In the genomic region with DNA sequence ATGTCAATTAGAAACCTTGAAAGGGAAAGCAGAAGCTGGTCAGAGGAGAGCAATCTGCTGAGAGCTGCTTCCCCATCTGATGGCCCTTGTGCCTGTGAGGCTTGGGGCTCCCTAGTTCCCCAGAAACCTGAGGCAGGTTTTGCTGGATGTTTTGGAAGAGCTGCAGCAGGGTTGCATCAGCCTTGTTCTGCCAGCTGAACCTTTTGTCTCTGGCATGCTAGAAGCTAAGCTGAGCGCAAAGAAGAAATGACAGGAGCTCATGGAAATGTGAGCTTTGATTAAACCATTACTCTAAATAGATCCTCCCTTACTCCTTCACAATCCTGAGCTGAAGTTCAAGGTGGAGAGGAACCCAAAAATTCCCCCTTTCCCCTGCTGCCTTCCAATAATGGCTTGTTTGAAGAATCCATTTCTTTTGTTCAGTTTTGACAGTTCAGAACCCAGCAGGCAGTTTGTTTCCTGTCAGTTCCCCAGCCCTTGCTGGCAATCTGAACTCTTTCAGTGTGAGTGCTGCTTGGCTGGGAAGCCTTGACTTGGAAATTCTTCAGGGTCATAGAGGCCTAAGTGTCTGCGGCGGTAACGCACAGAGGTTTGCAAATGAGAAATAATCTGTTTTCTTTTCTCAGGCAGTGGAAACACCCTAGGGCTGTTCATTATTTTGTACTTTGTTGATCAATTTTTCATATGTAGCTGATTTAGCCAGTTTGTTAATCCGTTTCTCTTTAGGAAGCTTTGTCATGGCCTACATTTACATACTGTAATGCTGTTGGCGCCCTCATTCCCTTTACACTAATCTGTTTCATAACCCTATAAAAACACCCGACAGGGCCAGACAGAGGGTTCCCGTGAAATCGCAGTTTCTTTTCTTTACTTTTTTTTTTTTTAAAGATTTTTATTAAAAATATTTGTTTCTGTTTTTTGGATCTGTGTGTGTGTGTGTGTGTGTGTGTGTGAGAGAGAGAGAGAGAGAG, we compare ENCODE assay signal across 11 mouse cellular contexts.
DNase-seq lines count a peak whose midpoint lies in the region; ATAC-seq and TF ChIP-seq lines count a peak whose summit lies in the region.
"Had no signal": no experiment of that assay in that cellular context is flagged by ENCODE, and none has a peak within 500 bp of the region (broad histone marks: within the 10 kb centered on the region; RNA-seq: fewer than 3 reads in every experiment).

No protein-coding gene starts in this region.

- WGBS in lung, embryonic 15.5 days: 54% methylated on average over 9 of the region's 9 CpGs
- WGBS in lung, postnatal 0 days: 54% methylated on average over 9 of the region's 9 CpGs
- WGBS in forebrain, embryonic 16.5 days: 23% methylated on average over 9 of the region's 9 CpGs
- 77% methylated on average over 9 of the region's 9 CpGs for WGBS in liver, postnatal 0 days (ENCODE audit: insufficient replicate concordance)

- no peak overlapping the region for H3K4me3 ChIP-seq in lung, embryonic 15.5 days
- no peak overlapping the region for H3K4me3 ChIP-seq in lung, postnatal 0 days (ENCODE audit: low read depth, low read length)
- no peak overlapping the region for H3K4me3 ChIP-seq in forebrain, embryonic 16.5 days (replicated peaks; ENCODE audit: low read length)
- no peak overlapping the region for H3K4me3 ChIP-seq in liver, postnatal 0 days (ENCODE audit: low read depth, low read length)
- H3K4me3 ChIP-seq: heart, embryonic 15.5 days; liver, embryonic 12.5 days; neural tube, embryonic 12.5 days had no signal

- H3K27ac ChIP-seq in lung, embryonic 15.5 days: peak overlapping the region; percentile 49
- no peak overlapping the region for H3K27ac ChIP-seq in lung, postnatal 0 days (ENCODE audit: low read length)
- peak overlapping the region; percentile 58; the same call in 1 of the 2 replicates for H3K27ac ChIP-seq in forebrain, embryonic 16.5 days (ENCODE audit: low read length)
- no peak overlapping the region for H3K27ac ChIP-seq in liver, postnatal 0 days (ENCODE audit: low read depth)
- H3K27ac ChIP-seq: heart, embryonic 15.5 days; liver, embryonic 12.5 days; neural tube, embryonic 12.5 days had no signal

- no peaks in the 10 kb centered on the region for H3K9me3 ChIP-seq in lung, embryonic 15.5 days
- no peaks in the 10 kb centered on the region for H3K9me3 ChIP-seq in lung, postnatal 0 days (ENCODE audit: low read length)
- H3K9me3 ChIP-seq in forebrain, embryonic 16.5 days (ENCODE audit: control insufficient read depth, low read length): no peaks in the 10 kb centered on the region
- no peaks in the 10 kb centered on the region for H3K9me3 ChIP-seq in liver, postnatal 0 days (ENCODE audit: low read length)
- H3K9me3 ChIP-seq: heart, embryonic 15.5 days; liver, embryonic 12.5 days; neural tube, embryonic 12.5 days had no signal

- peak; percentile 38 to 48 for DNase-seq in cerebellum, postnatal 10 days
- no peak for DNase-seq in cerebellum, adult 11-12 months
- no peak for DNase-seq in lung, postnatal 0 days (ENCODE audit: low spot score)
- DNase-seq in ovary, postnatal 36 days (ENCODE audit: low spot score): peak; percentile 21
- no peak for DNase-seq in liver, postnatal 0 days

- no peak overlapping the region for H3K9ac ChIP-seq in lung, embryonic 15.5 days
- H3K9ac ChIP-seq in lung, postnatal 0 days (replicated peaks; ENCODE audit: low read depth): no peak overlapping the region
- no peak overlapping the region for H3K9ac ChIP-seq in forebrain, embryonic 16.5 days (replicated peaks; ENCODE audit: low read depth, low read length)
- H3K9ac ChIP-seq in liver, postnatal 0 days (replicated peaks): no peak overlapping the region
- H3K9ac ChIP-seq: heart, embryonic 15.5 days; liver, embryonic 12.5 days; neural tube, embryonic 12.5 days had no signal

- no peak for TF ChIP-seq CTCF in lung, postnatal 0 days (IDR thresholded peaks at IDR 0.05)
- TF ChIP-seq CTCF in liver, postnatal 0 days (IDR thresholded peaks at IDR 0.05; ENCODE audit: low read depth): no peak

- H3K36me3 ChIP-seq in lung, embryonic 15.5 days: no peaks in the 10 kb centered on the region
- no peaks in the 10 kb centered on the region for H3K36me3 ChIP-seq in lung, postnatal 0 days (ENCODE audit: insufficient read depth, low read length)
- H3K36me3 ChIP-seq in forebrain, embryonic 16.5 days (ENCODE audit: control insufficient read depth, insufficient read depth): no peaks in the 10 kb centered on the region
- H3K36me3 ChIP-seq in liver, postnatal 0 days (replicated peaks; ENCODE audit: insufficient read depth, low read length): no peaks in the 10 kb centered on the region
- H3K36me3 ChIP-seq: heart, embryonic 15.5 days; liver, embryonic 12.5 days; neural tube, embryonic 12.5 days had no signal

- H3K4me2 ChIP-seq in lung, embryonic 15.5 days: no peak overlapping the region
- H3K4me2 ChIP-seq in lung, postnatal 0 days (replicated peaks; ENCODE audit: low read depth, low read length): no peak overlapping the region
- no peak overlapping the region for H3K4me2 ChIP-seq in forebrain, embryonic 16.5 days (ENCODE audit: low read length)
- H3K4me2 ChIP-seq in liver, postnatal 0 days (ENCODE audit: low read depth, low read length): no peak overlapping the region
- H3K4me2 ChIP-seq: heart, embryonic 15.5 days; liver, embryonic 12.5 days; neural tube, embryonic 12.5 days had no signal

- 0 out of 2 replicates have a peak, but pooled peaks cover 3% of the 10 kb centered on the region for H3K4me1 ChIP-seq in lung, embryonic 15.5 days
- H3K4me1 ChIP-seq in lung, postnatal 0 days (ENCODE audit: insufficient read depth, low read depth, low read length): no peaks in the 10 kb centered on the region
- peaks cover 16% of the 10 kb centered on the region for H3K4me1 ChIP-seq in forebrain, embryonic 16.5 days (replicated peaks; ENCODE audit: control insufficient read depth, insufficient read depth, low read length)
- H3K4me1 ChIP-seq in liver, postnatal 0 days (ENCODE audit: insufficient read depth): no peaks in the 10 kb centered on the region
- H3K4me1 ChIP-seq: heart, embryonic 15.5 days; liver, embryonic 12.5 days; neural tube, embryonic 12.5 days had no signal

- no peaks in the 10 kb centered on the region for H3K27me3 ChIP-seq in lung, embryonic 15.5 days
- no peaks in the 10 kb centered on the region for H3K27me3 ChIP-seq in lung, postnatal 0 days (replicated peaks; ENCODE audit: insufficient read depth, low read length)
- no peaks in the 10 kb centered on the region for H3K27me3 ChIP-seq in forebrain, embryonic 16.5 days (replicated peaks; ENCODE audit: control insufficient read depth, insufficient read depth, low read length)
- no peaks in the 10 kb centered on the region for H3K27me3 ChIP-seq in liver, postnatal 0 days (ENCODE audit: insufficient read depth, low read length)
- H3K27me3 ChIP-seq: heart, embryonic 15.5 days; liver, embryonic 12.5 days; neural tube, embryonic 12.5 days had no signal

- TF ChIP-seq EP300 in lung, postnatal 0 days (IDR thresholded peaks at IDR 0.05): no peak
- TF ChIP-seq EP300 in liver, postnatal 0 days (IDR thresholded peaks at IDR 0.05; ENCODE audit: low read depth): no peak

- ATAC-seq in lung, embryonic 15.5 days (ENCODE audit: borderline replicate concordance, extremely low read depth, low FRiP score, low TSS enrichment): no peak
- ATAC-seq in lung, postnatal 0 days: no peak
- ATAC-seq in forebrain, embryonic 16.5 days: peak; percentile 78
- ATAC-seq in megakaryocyte progenitor cell, adult 5-6 weeks (replicated peaks; ENCODE audit: poor library complexity): no peak
- no peak for ATAC-seq in liver, postnatal 0 days
- ATAC-seq: liver, embryonic 12.5 days had no signal

Comparison
In these comparisons a context has a peak if more than half of its experiments do, and no peak if none do; other contexts are left out.
1. DNase-seq: peak in cerebellum, postnatal 10 days (2 of 2) and ovary, postnatal 36 days (single experiment); none in cerebellum, adult 11-12 months (single experiment), lung, postnatal 0 days (single experiment) and liver, postnatal 0 days (single experiment).
2. H3K27ac ChIP-seq: peak in lung, embryonic 15.5 days (single experiment) and forebrain, embryonic 16.5 days (single experiment); none in lung, postnatal 0 days (single experiment) and liver, postnatal 0 days (single experiment).